Mouse (Mus musculus) MEL (cell line): ENCODE measurements around the gene Osbpl8. TPM values are rescaled to one million over a fixed set of nuclear protein-coding genes. Genes with fewer than 3 reads are reported as not detected.

Experiments used
- DNase-seq: peaks from one replicate; pipeline ENCODE4 v3.0.0; 2011; ENCODE audit warnings: low read depth, low spot score
- H3K27ac ChIP-seq: 2 replicates; pipeline ENCODE4 v1.5.1; 2012; ENCODE audit warnings: low read depth, mild to moderate bottlenecking, control low read depth, low read length, moderate library complexity; ENCODE audit not compliant: control insufficient read depth
- H3K27me3 ChIP-seq, 2 experiments: fragments of 150-350 bp in 1 of 2; sonication (generic) in 1 of 2; 2 replicates each; pipeline ENCODE4 v1.6.1; 2012; ENCODE audit warnings: low read length in 2 of 2, mild to moderate bottlenecking in 2 of 2, improper control_type of control experiment in 1 of 2, moderate library complexity in 1 of 2; ENCODE audit not compliant: insufficient read depth in 2 of 2, control insufficient read depth in 1 of 2
- H3K36me3 ChIP-seq, 2 experiments: 2 replicates each; pipeline ENCODE4 v1.6.1; 2012 to 2014; ENCODE audit warnings: low read length in 2 of 2, improper control_type of control experiment in 1 of 2, inconsistent platforms in 1 of 2, mild to moderate bottlenecking in 1 of 2; ENCODE audit not compliant: insufficient read depth in 2 of 2, control insufficient read depth in 1 of 2
- H3K4me1 ChIP-seq, 2 experiments: fragments of 150-350 bp in 1 of 2; sonication (generic) in 1 of 2; 2 replicates each; pipeline ENCODE4 v1.6.1; 2012; ENCODE audit warnings: low read length in 2 of 2, improper control_type of control experiment in 1 of 2, mild to moderate bottlenecking in 1 of 2; ENCODE audit not compliant: insufficient read depth in 2 of 2, control insufficient read depth in 1 of 2
- H3K4me3 ChIP-seq, 2 experiments: fragments of 150-350 bp in 1 of 2; sonication (generic) in 1 of 2; 2 replicates each; pipeline ENCODE4 v1.5.1; 2012; ENCODE audit warnings: low read depth in 2 of 2, low read length in 2 of 2, mild to moderate bottlenecking in 2 of 2, moderate library complexity in 2 of 2, control low read depth in 1 of 2, improper control_type of control experiment in 1 of 2; ENCODE audit not compliant: control insufficient read depth in 1 of 2, insufficient read depth in 1 of 2
- H3K79me2 ChIP-seq: 2 replicates; pipeline ENCODE4 v1.6.1; 2012; ENCODE audit warnings: mild to moderate bottlenecking, low read length, moderate library complexity; ENCODE audit not compliant: control insufficient read depth, poor library complexity, insufficient read depth
- H3K9ac ChIP-seq: 2 replicates; pipeline ENCODE4 v1.6.1; 2012; ENCODE audit warnings: low read depth, mild to moderate bottlenecking, control low read depth, low read length, moderate library complexity; ENCODE audit not compliant: control insufficient read depth, poor library complexity, severe bottlenecking
- H3K9me3 ChIP-seq: fragments of 150-350 bp; sonication (generic); replicated peaks from 2 replicates; pipeline ENCODE4 v1.6.1; 2012; ENCODE audit warnings: mild to moderate bottlenecking, low read length, improper control_type of control experiment, moderate library complexity; ENCODE audit not compliant: insufficient read depth
- BHLHE40 ChIP-seq: IDR thresholded peaks from 2 replicates; pipeline ENCODE4 v1.6.1; 2012; ENCODE audit warnings: low read depth, mild to moderate bottlenecking, inconsistent platforms, low read length, improper control_type of control experiment, borderline replicate concordance
- CHD1 ChIP-seq: IDR thresholded peaks from 2 replicates; pipeline ENCODE4 v1.6.1; 2012; ENCODE audit warnings: low read depth, mild to moderate bottlenecking, inconsistent platforms, low read length, improper control_type of control experiment
- CHD2 ChIP-seq: IDR thresholded peaks from 2 replicates; pipeline ENCODE4 v1.6.1; 2011; ENCODE audit warnings: low read length, improper control_type of control experiment
- EP300 ChIP-seq, 2 experiments: IDR thresholded peaks; 2 replicates each; pipeline ENCODE4 v1.6.1; 2011; ENCODE audit warnings: improper control_type of control experiment in 2 of 2, low read length in 2 of 2, low read depth in 1 of 2, mild to moderate bottlenecking in 1 of 2
- ETS1 ChIP-seq: IDR thresholded peaks from 2 replicates; pipeline ENCODE4 v1.6.1; 2012; ENCODE audit warnings: low read depth, mild to moderate bottlenecking, inconsistent platforms, low read length, improper control_type of control experiment, moderate library complexity
- GABPA ChIP-seq: IDR thresholded peaks from 2 replicates; pipeline ENCODE4 v1.6.1; 2012; ENCODE audit warnings: low read depth, mild to moderate bottlenecking, inconsistent platforms, low read length, improper control_type of control experiment, moderate library complexity
- GATA1 ChIP-seq: IDR thresholded peaks from 2 replicates; pipeline ENCODE4 v1.6.1; 2011; ENCODE audit warnings: low read depth, low read length, improper control_type of control experiment
- HCFC1 ChIP-seq: IDR thresholded peaks from 2 replicates; pipeline ENCODE4 v1.6.1; 2012; ENCODE audit warnings: low read depth, mild to moderate bottlenecking, inconsistent platforms, low read length, improper control_type of control experiment, moderate library complexity
- MAFK ChIP-seq: IDR thresholded peaks from 2 replicates; pipeline ENCODE4 v1.6.1; 2011; ENCODE audit warnings: low read depth, mild to moderate bottlenecking, low read length, improper control_type of control experiment, borderline replicate concordance
- MAX ChIP-seq: IDR thresholded peaks from 2 replicates; pipeline ENCODE4 v1.6.1; 2011; ENCODE audit warnings: low read length, improper control_type of control experiment
- MAZ ChIP-seq: IDR thresholded peaks from 2 replicates; pipeline ENCODE4 v1.6.1; 2012; ENCODE audit warnings: low read depth, mild to moderate bottlenecking, inconsistent platforms, low read length, improper control_type of control experiment
- MEF2A ChIP-seq: IDR thresholded peaks from 2 replicates; pipeline ENCODE4 v1.6.1; 2014; ENCODE audit warnings: low read depth, mild to moderate bottlenecking, inconsistent platforms, low read length, improper control_type of control experiment; ENCODE audit not compliant: poor library complexity, insufficient replicate concordance, severe bottlenecking; ENCODE audit errors: extremely low read depth
- MXI1 ChIP-seq: IDR thresholded peaks from 2 replicates; pipeline ENCODE4 v1.6.1; 2011; ENCODE audit warnings: mild to moderate bottlenecking, low read depth, low read length, improper control_type of control experiment
- MYB ChIP-seq: IDR thresholded peaks from 2 replicates; pipeline ENCODE4 v1.6.1; 2011; ENCODE audit warnings: mild to moderate bottlenecking, low read depth, low read length, improper control_type of control experiment
- MYC ChIP-seq: IDR thresholded peaks from 2 replicates; pipeline ENCODE4 v1.6.1; 2011; ENCODE audit warnings: low read depth, mild to moderate bottlenecking, low read length, improper control_type of control experiment, moderate library complexity
- NELFE ChIP-seq: IDR thresholded peaks from 2 replicates; pipeline ENCODE4 v1.6.1; 2011; ENCODE audit warnings: low read depth, low read length, improper control_type of control experiment
- NRF1 ChIP-seq: IDR thresholded peaks from 2 replicates; pipeline ENCODE4 v1.6.1; 2014; ENCODE audit warnings: low read depth, mild to moderate bottlenecking, inconsistent platforms, low read length, improper control_type of control experiment, moderate library complexity; ENCODE audit not compliant: poor library complexity, insufficient read depth, severe bottlenecking
- POLR2A ChIP-seq, 2 experiments: IDR thresholded peaks; 2 replicates each; pipeline ENCODE4 v1.6.1; 2011 to 2012; ENCODE audit warnings: low read length in 2 of 2, mild to moderate bottlenecking in 2 of 2, control low read depth in 1 of 2, improper control_type of control experiment in 1 of 2, low read depth in 1 of 2, moderate library complexity in 1 of 2; ENCODE audit not compliant: control insufficient read depth in 1 of 2, insufficient read depth in 1 of 2, poor library complexity in 1 of 2
- POLR2AphosphoS2 ChIP-seq: IDR thresholded peaks from 2 replicates; pipeline ENCODE4 v1.6.1; 2011; ENCODE audit warnings: low read length, improper control_type of control experiment
- RAD21 ChIP-seq: IDR thresholded peaks from 2 replicates; pipeline ENCODE4 v1.6.1; 2011; ENCODE audit warnings: mild to moderate bottlenecking, low read depth, low read length, improper control_type of control experiment
- RCOR1 ChIP-seq: IDR thresholded peaks from 2 replicates; pipeline ENCODE4 v1.6.1; 2012; ENCODE audit warnings: low read depth, mild to moderate bottlenecking, inconsistent platforms, low read length, improper control_type of control experiment
- SIN3A ChIP-seq: IDR thresholded peaks from 2 replicates; pipeline ENCODE4 v1.6.1; 2012; ENCODE audit warnings: low read length, improper control_type of control experiment, inconsistent platforms
- SMC3 ChIP-seq: IDR thresholded peaks from 2 replicates; pipeline ENCODE4 v1.6.1; 2011; ENCODE audit warnings: low read depth, low read length, improper control_type of control experiment
- TAL1 ChIP-seq: IDR thresholded peaks from 2 replicates; pipeline ENCODE4 v1.6.1; 2012; ENCODE audit warnings: mild to moderate bottlenecking, inconsistent platforms, low read length, moderate library complexity, mixed read lengths
- TBP ChIP-seq: IDR thresholded peaks from 2 replicates; pipeline ENCODE4 v1.8.0; 2011; ENCODE audit warnings: low read depth, low read length, improper control_type of control experiment
- TCF12 ChIP-seq: IDR thresholded peaks from 2 replicates; pipeline ENCODE4 v1.6.1; 2014; ENCODE audit warnings: low read depth, mild to moderate bottlenecking, inconsistent platforms, low read length, improper control_type of control experiment, moderate library complexity
- UBTF ChIP-seq: IDR thresholded peaks from 2 replicates; pipeline ENCODE4 v1.6.1; 2012; ENCODE audit warnings: low read depth, mild to moderate bottlenecking, inconsistent platforms, low read length, improper control_type of control experiment, moderate library complexity, borderline replicate concordance; ENCODE audit not compliant: insufficient read depth
- USF1 ChIP-seq: IDR thresholded peaks from 2 replicates; pipeline ENCODE4 v1.6.1; 2014; ENCODE audit warnings: low read depth, mild to moderate bottlenecking, inconsistent platforms, low read length, improper control_type of control experiment, moderate library complexity
- USF2 ChIP-seq, 2 experiments: IDR thresholded peaks; 2 replicates each; pipeline ENCODE4 v1.6.1; 2011 to 2012; ENCODE audit warnings: improper control_type of control experiment in 2 of 2, low read length in 2 of 2, borderline replicate concordance in 1 of 2, inconsistent platforms in 1 of 2, low read depth in 1 of 2, mild to moderate bottlenecking in 1 of 2; ENCODE audit not compliant: insufficient read depth in 1 of 2
- ZC3H11A ChIP-seq: IDR thresholded peaks from 2 replicates; pipeline ENCODE4 v1.6.1; 2012; ENCODE audit warnings: low read depth, mild to moderate bottlenecking, inconsistent platforms, low read length, improper control_type of control experiment
- ZMIZ1 ChIP-seq: IDR thresholded peaks from 2 replicates; pipeline ENCODE4 v1.6.1; 2012; ENCODE audit warnings: low read depth, mild to moderate bottlenecking, inconsistent platforms, low read length, improper control_type of control experiment, moderate library complexity
- ZNF384 ChIP-seq: IDR thresholded peaks from 2 replicates; pipeline ENCODE4 v1.6.1; 2012; ENCODE audit warnings: low read depth, mild to moderate bottlenecking, inconsistent platforms, low read length, improper control_type of control experiment
- polyA plus RNA-seq, 2 experiments: library from polyadenylated mRNA; stranded (reverse) in 1 of 2; unstranded in 1 of 2; fragments of >175 nt in 1 of 2; fragments of >200 nt in 1 of 2; gene quantifications; 2 replicates each; pipeline versions ENCODE4 v1.2.1 to v1.2.4; 2012; ENCODE audit warnings: low replicate concordance in 2 of 2, low read depth in 1 of 2; ENCODE audit not compliant: insufficient read length in 2 of 2, insufficient read depth in 1 of 2, missing spikeins in 1 of 2
- total RNA-seq: library from RNA; depleted of rRNA; stranded (reverse); fragments of 300-350 nt; gene quantifications from 2 replicates; pipeline ENCODE4 v1.2.3, GENCODE M21; 2012

Osbpl8 gene
- total and polyA plus RNA-seq, 3 experiments = 26.2 to 44.8 (median 33.4) TPM

DNA sequence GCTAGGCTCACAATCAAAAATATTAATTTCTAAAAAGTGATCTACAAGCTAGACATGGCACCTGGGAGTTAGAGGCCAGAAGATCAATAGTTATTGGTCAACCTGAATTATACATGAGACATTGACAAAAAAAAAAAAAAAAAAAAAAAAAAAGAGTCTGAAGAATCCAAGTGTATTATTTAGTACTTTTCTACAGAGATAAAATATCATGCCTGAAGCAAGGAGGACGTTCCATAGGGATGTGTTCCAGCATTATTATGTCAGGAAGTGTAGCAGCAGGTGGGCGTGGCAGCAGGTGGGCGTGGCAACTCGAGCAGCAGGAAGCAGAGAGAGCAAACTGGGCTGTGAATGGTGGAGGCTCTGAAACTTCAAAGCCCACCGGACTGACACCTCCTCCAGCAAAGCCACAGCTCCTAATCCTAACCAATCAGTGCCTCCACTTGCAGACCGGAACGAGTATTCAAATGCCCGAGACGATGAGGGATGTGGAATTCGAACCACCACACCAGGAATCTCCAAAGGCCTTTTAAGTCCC is 41.6 kb upstream of the Osbpl8 start (continued):
- TF ChIP-seq MEF2A = no peak

DNA sequence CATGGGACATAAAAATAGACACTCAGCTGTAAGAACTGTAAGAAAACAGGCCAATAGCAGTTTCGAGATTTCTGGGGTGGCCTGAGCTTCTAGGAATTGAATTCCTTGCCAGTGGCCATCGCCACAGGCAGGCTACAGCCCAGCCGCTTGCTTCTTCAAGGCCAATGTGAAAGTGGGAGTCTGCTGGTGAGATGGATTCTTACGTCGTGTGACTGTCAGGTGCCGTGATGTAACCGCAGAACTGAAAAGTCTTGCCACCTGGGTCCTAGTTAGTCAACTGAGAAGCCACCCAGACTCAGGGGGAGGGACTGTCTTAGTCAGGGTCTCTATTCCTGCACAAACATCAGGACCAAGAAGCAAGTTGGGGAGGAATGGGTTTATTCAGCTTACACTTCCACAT is 40.4 kb upstream of the Osbpl8 start:
- Histone ChIP-seq H3K27me3 (no peaks in the 10 kb centered on the region), H3K27ac (peak overlapping the region; percentile 95), H3K36me3 (peaks cover 0 to 38% of the 10 kb centered on the region in 2 experiments; a peak in 2 of 4 replicates), H3K4me1 (peaks cover 31 to 52% of the 10 kb centered on the region in 2 experiments), H3K79me2 (peaks cover 1% of the 10 kb centered on the region; the same call in 1 of the 2 replicates), H3K9ac (peak overlapping the region; percentile 75), H3K4me3 (peak overlapping the region; percentile 18 to 45), H3K9me3 (no peaks in the 10 kb centered on the region)
- DNase-seq = peak; percentile 73
- TF ChIP-seq MYC = no peak
- TF ChIP-seq ZMIZ1 = no peak
- no peak for TF ChIP-seq POLR2AphosphoS2
- TF ChIP-seq TCF12 = peak; percentile 26; the same call in 1 of the 2 replicates
- TF ChIP-seq MEF2A = no peak
- TF ChIP-seq MAX = no peak
- peak; percentile 30; the same call in 1 of the 2 replicates for TF ChIP-seq NELFE
- no peak for TF ChIP-seq HCFC1
- no peak for TF ChIP-seq MAFK
- 0 out of 2 replicates have a peak, but pooled peaks have one; percentile 7 for TF ChIP-seq SIN3A
- peak; percentile 86; the same call in 1 of the 2 replicates for TF ChIP-seq BHLHE40
- no peak for TF ChIP-seq RCOR1
- no peak for TF ChIP-seq SMC3
- peak; percentile 16; the same call in 1 of the 2 replicates for TF ChIP-seq MXI1
- peak; percentile 46 for TF ChIP-seq USF1
- TF ChIP-seq CHD2 = no peak
- peak; percentile 62 for TF ChIP-seq ZNF384
- no peak for TF ChIP-seq USF2 (IDR thresholded peaks at IDR 0.05; ENCODE audit: borderline replicate concordance in 1 of 2, insufficient read depth in 1 of 2, low read depth in 1 of 2, low read length in 2 of 2)
- 0 out of 4 replicates have a peak, but pooled peaks of 1 of the 2 experiments have one; percentile 26 for TF ChIP-seq EP300 (IDR thresholded peaks at IDR 0.05; ENCODE audit: low read depth in 1 of 2, low read length in 2 of 2)
- TF ChIP-seq TBP = no peak
- TF ChIP-seq POLR2A (IDR thresholded peaks at IDR 0.05; ENCODE audit: control insufficient read depth in 1 of 2, insufficient read depth in 1 of 2, low read depth in 1 of 2, low read length in 2 of 2, poor library complexity in 1 of 2) = peak in 1 of 2 experiments; percentile 55; a peak in 2 of 4 replicates
- no peak for TF ChIP-seq NRF1
- no peak for TF ChIP-seq TAL1
- no peak for TF ChIP-seq ZC3H11A
- no peak for TF ChIP-seq GABPA
- TF ChIP-seq ETS1 = peak; percentile 69
- TF ChIP-seq CHD1 = no peak
- TF ChIP-seq RAD21 = no peak
- no peak for TF ChIP-seq UBTF
- no peak for TF ChIP-seq MAZ
- TF ChIP-seq GATA1 = no peak
- no peak for TF ChIP-seq MYB
